In the genomic region with DNA sequence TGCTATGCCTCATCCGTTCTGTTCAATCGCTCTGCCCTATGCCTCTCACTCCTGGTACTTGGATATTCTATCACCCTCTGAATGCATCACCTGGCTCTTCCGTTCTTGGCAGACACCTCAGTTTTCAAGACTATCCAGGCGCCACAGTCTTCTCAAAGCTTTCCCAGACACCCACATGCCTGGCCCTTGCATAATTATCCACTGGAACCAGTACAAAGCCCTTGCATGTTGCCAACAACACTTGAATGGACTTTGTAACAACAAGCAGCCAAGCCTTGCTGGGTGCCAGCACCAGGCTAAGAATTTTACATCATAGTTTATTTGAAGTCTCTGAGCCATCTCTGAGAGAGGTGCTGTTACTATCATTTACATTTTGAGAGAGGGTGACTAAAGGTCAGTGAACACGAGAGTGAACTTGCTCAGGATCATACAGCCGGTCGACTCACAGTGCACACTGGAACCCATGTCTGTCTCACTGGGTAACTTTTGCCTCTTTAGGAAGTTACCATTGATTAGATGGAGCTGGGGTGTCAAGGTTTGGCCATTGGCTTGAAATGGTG, we compare ENCODE assay signal across 8 mouse cellular contexts.
DNase-seq lines count a peak whose midpoint lies in the region; ATAC-seq and TF ChIP-seq lines count a peak whose summit lies in the region.

No protein-coding gene starts in this region.

- no peak for TF ChIP-seq EP300 in liver, postnatal 0 days (IDR thresholded peaks at IDR 0.05; ENCODE audit: low read depth)

- H3K9ac ChIP-seq in liver, postnatal 0 days (replicated peaks) = no peak overlapping the region
- no peak overlapping the region for H3K9ac ChIP-seq in liver, embryonic 12.5 days
- no peak overlapping the region for H3K9ac ChIP-seq in midbrain, embryonic 11.5 days (ENCODE audit: low read length)

- no peaks in the 10 kb centered on the region for H3K36me3 ChIP-seq in liver, postnatal 0 days (replicated peaks; ENCODE audit: insufficient read depth, low read length)
- no peaks in the 10 kb centered on the region for H3K36me3 ChIP-seq in liver, embryonic 12.5 days
- no peaks in the 10 kb centered on the region for H3K36me3 ChIP-seq in midbrain, embryonic 11.5 days (ENCODE audit: control insufficient read depth, insufficient read depth, low read length)

- H3K9me3 ChIP-seq in liver, postnatal 0 days (ENCODE audit: low read length) = no peaks in the 10 kb centered on the region
- no peaks in the 10 kb centered on the region for H3K9me3 ChIP-seq in liver, embryonic 12.5 days (replicated peaks)
- H3K9me3 ChIP-seq in midbrain, embryonic 11.5 days (ENCODE audit: control insufficient read depth, low read length) = no peaks in the 10 kb centered on the region

- peak; percentile 88 for ATAC-seq in liver, postnatal 0 days
- ATAC-seq in liver, embryonic 12.5 days = no peak
- no peak for ATAC-seq in midbrain, embryonic 11.5 days (ENCODE audit: low FRiP score)

- no peak overlapping the region for H3K4me3 ChIP-seq in liver, postnatal 0 days (ENCODE audit: low read depth, low read length)
- no peak overlapping the region for H3K4me3 ChIP-seq in liver, embryonic 12.5 days
- no peak overlapping the region for H3K4me3 ChIP-seq in midbrain, embryonic 11.5 days (ENCODE audit: low read depth, low read length)

- no peak for TF ChIP-seq CTCF in liver, postnatal 0 days (IDR thresholded peaks at IDR 0.05; ENCODE audit: low read depth)

- H3K27me3 ChIP-seq in liver, postnatal 0 days (ENCODE audit: insufficient read depth, low read length) = no peaks in the 10 kb centered on the region
- H3K27me3 ChIP-seq in liver, embryonic 12.5 days (replicated peaks) = no peaks in the 10 kb centered on the region
- H3K27me3 ChIP-seq in midbrain, embryonic 11.5 days (ENCODE audit: control insufficient read depth, insufficient read depth, low read length) = no peaks in the 10 kb centered on the region

- H3K4me2 ChIP-seq in liver, postnatal 0 days (ENCODE audit: low read depth, low read length) = no peak overlapping the region
- no peak overlapping the region for H3K4me2 ChIP-seq in liver, embryonic 12.5 days
- no peak overlapping the region for H3K4me2 ChIP-seq in midbrain, embryonic 11.5 days

- peaks cover 2% of the 10 kb centered on the region; the same call in 1 of the 2 replicates for H3K4me1 ChIP-seq in liver, postnatal 0 days (ENCODE audit: insufficient read depth)
- H3K4me1 ChIP-seq in liver, embryonic 12.5 days = no peaks in the 10 kb centered on the region
- no peaks in the 10 kb centered on the region for H3K4me1 ChIP-seq in midbrain, embryonic 11.5 days (ENCODE audit: control insufficient read depth, insufficient read depth, low read length)

- peak; percentile 11 for DNase-seq in adrenal gland, adult 8-10 months
- no peak for DNase-seq in adrenal gland, postnatal 25 days
- DNase-seq in liver, postnatal 0 days = peak; percentile 15
- peak; percentile 32 for DNase-seq in kidney, postnatal 10 days
- peak; percentile 56 for DNase-seq in lung, postnatal 36 days
- no peak for DNase-seq in neural tube, embryonic 10.5 days (ENCODE audit: extremely low spot score, low spot score)
- DNase-seq in midbrain, embryonic 11.5 days (ENCODE audit: low spot score, missing footprints) = no peak

- 73% methylated on average over 7 of the region's 7 CpGs for WGBS in liver, postnatal 0 days (ENCODE audit: insufficient replicate concordance)
- WGBS in liver, embryonic 12.5 days (ENCODE audit: insufficient replicate concordance) = 67% methylated on average over 7 of the region's 7 CpGs
- 93% methylated on average over 7 of the region's 7 CpGs for WGBS in midbrain, embryonic 11.5 days

- H3K27ac ChIP-seq in liver, postnatal 0 days (ENCODE audit: low read depth) = no peak overlapping the region
- H3K27ac ChIP-seq in liver, embryonic 12.5 days = no peak overlapping the region
- no peak overlapping the region for H3K27ac ChIP-seq in midbrain, embryonic 11.5 days (ENCODE audit: low read depth, low read length)

Comparison
In these comparisons a context has a peak if more than half of its experiments do, and no peak if none do; other contexts are left out.
1. DNase-seq: peak in adrenal gland, adult 8-10 months (single experiment), liver, postnatal 0 days (single experiment), kidney, postnatal 10 days (single experiment) and lung, postnatal 36 days (single experiment); none in adrenal gland, postnatal 25 days (single experiment), neural tube, embryonic 10.5 days (single experiment) and midbrain, embryonic 11.5 days (single experiment).